Comparison of ENCODE assay signal across 14 mouse cellular contexts in the genomic region with DNA sequence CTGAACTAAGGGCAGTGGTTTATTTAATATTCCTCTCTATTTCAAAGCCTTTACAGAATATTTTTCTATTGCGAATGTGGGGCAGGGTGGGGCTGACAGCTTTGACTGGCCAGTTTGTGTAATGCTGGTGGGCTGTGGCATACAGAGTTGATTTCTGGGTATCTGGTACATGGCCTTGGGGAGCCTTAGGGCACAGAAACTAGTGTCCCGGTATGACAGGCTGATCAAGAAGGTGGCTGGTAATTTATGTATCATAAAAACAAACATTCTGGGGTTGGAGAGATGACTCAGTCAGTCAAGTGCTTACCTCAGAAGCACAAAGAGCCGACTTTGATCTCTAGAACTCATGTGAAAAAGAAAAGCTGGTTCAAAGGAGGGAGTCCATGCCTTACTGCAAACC.
"Had no signal": no experiment of that assay in that cellular context is flagged by ENCODE, and none has a peak within 500 bp of the region (broad histone marks: within the 10 kb centered on the region; RNA-seq: fewer than 3 reads in every experiment).

No protein-coding gene starts in this region.

- ATAC-seq: liver, postnatal 0 days had no signal

- H3K9me3 ChIP-seq: kidney, embryonic 15.5 days; limb, embryonic 12.5 days; limb, embryonic 15.5 days had no signal

- H3K9ac ChIP-seq: kidney, embryonic 15.5 days; limb, embryonic 12.5 days; limb, embryonic 15.5 days; liver, embryonic 14.5 days; liver, postnatal 0 days had no signal

- DNase-seq: kidney, postnatal 10 days; kidney, postnatal 36 days; left cerebral cortex, postnatal 4 days; liver, postnatal 0 days; lung, postnatal 14 days; lung, postnatal 4 days; midbrain, embryonic 14.5 days; thymus, postnatal 25 days had no signal

- H3K36me3 ChIP-seq: kidney, embryonic 15.5 days; limb, embryonic 12.5 days; limb, embryonic 15.5 days had no signal

- H3K4me1 ChIP-seq: limb, embryonic 12.5 days; limb, embryonic 15.5 days had no signal

- H3K4me3 ChIP-seq: kidney, embryonic 15.5 days; limb, embryonic 12.5 days; limb, embryonic 15.5 days had no signal

- H3K27ac ChIP-seq: kidney, embryonic 15.5 days; limb, embryonic 12.5 days; limb, embryonic 15.5 days; liver, embryonic 14.5 days had no signal

- H3K27me3 ChIP-seq: kidney, embryonic 15.5 days; limb, embryonic 12.5 days; limb, embryonic 15.5 days had no signal

- H3K4me2 ChIP-seq: kidney, embryonic 15.5 days; limb, embryonic 12.5 days; limb, embryonic 15.5 days; liver, embryonic 11.5 days; midbrain, embryonic 11.5 days had no signal
